Mouse (Mus musculus) heart, postnatal 10 days (tissue): ENCODE data around the gene Grm6. TPM values are rescaled to one million over a fixed set of nuclear protein-coding genes. Genes with fewer than 3 reads are reported as not detected.
A peak's percentile ranks its signal among the peaks of the same experiment; 100 is the strongest.

Source experiments
- DNase-seq, 2 experiments: peaks; one replicate each; pipeline ENCODE4 v3.0.0; 2021
- intact Hi-C: fragments of 180-260 bp; cut with DNase I; formaldehyde crosslinking; loops from one replicate; pipeline ENCODE4 v1.15.1; 2025
- total RNA-seq, 2 experiments: library from RNA; stranded (reverse); gene quantifications; 2 replicates each; pipeline ENCODE4 v1.2.3; 2021

Grm6 gene
- total RNA-seq, result not detected

DNA sequence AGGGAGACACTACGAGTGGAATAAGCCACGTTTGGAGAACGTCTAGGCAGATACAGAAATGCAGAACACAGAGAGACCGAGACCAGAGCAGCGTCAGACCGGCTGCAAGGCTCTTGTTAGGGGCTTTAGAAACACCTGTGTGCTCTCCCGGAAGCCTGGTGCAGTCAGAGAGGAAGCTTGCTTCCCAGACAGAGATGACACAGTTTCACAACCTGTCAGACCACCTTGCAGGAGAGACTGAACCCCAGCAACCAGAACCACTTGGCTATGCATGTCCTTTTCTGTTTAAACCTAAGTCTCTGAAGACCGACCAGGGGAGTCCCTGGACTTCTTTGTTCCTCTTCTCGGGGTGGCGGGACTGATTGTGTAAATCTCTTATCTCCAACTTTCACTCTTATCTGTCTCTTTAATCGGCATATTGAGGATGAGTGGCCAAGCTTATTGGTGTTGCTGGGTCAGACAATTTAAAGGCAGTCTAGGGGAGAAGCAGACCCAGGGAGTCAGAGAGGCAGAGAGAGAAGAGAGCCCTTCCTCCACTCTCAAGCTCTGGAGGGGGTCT is at the start of gene Grm6:
Grm6 (plus strand) TSS at position 509 of the 559 bp plus-strand sequence.
- no peak for DNase-seq
- intact Hi-C loops, result no loop called here

DNA sequence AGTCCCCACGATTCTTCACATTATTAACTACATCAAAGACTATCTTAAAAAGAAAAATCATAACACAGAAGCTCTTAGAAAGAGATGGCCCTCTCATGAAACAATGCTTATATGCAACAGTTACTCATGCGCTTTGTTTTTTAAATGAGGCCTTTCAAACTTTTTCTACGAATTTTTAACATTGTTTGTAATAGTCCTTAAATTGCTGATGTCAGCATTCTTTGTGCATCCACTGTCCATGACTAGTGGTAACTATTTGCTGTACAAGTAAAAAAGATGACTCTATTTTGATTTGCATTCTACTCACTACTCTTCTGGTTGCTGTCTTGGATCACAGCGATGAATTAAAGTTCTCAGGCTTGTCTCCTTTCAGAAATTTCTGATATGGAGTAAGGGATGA is 36.3 kb upstream of the Grm6 start:
- no peak for DNase-seq
- intact Hi-C loops, result no loop called here

DNA sequence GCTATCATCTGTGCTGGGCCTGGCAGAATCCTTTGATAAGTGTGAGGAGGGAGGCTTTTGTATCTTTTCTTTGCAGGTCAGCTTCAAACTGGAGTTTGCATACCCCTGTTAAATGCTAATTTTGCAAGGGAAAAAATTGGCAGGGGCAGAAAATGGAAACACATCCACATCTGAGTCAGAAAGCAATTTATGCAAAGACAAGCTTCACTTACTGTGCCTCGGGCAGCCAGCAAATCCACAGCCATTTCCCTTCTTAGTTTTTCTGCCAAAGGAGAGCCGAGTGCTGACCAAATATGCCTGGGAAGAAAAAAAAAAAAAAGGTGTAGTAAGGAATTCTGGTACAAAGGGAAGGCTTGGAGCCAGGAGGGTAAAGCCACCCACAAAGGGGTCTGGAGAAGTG is 24.3 kb upstream of the Grm6 start:
- intact Hi-C loops, result loop anchor here (5.0 kb wide), 3 partner anchors 91 to 231 kb away; partner anchors contain the start of genes Zfp2, Zfp354a and Zfp354b
- no peak for DNase-seq

- intact Hi-C loops, result loop anchor here (5.0 kb wide), 3 partner anchors 90 to 230 kb away; partner anchors contain the start of genes Zfp2, Zfp354a and Zfp354b
- peak; percentile 88 to 90 for DNase-seq
These were observed 23.2 kb upstream of the Grm6 start, which contains the start of gene Zfp354c for GRCm38 (mm10) chr11:50827010-50827953. Zfp354c (minus strand) TSS chr11:50827724.

DNA sequence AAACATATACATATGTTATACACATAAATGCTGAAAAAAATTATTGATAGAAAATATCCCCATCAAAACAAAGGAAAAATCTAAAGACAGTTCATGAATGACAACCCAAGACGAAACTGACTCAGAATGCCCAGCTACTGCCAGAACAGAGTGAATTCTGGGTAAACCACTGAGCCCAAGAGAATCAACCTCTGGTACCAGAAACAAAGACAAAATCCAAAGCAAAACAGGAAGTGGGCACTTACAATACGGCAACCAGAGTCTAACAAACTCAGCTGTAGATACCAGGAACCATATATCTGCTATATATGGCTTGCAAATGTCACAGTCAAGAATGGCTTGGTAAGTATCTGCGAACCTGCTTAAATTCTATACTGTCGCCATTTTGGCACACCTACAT is 14.8 kb upstream of the Grm6 start:
- no peak for DNase-seq
- intact Hi-C loops, result no loop called here

- intact Hi-C loops, result loop anchor here (1.0 kb wide), 1 partner anchor 46 kb away; the partner anchor contains the start of gene Zfp454
- DNase-seq, result peak; percentile 90 to 92
These were observed 9.3 kb upstream of the Grm6 start, which contains the start of gene Zfp879 for GRCm38 (mm10) chr11:50841023-50841735. Zfp879 (minus strand) TSS chr11:50841552.

GRCm38 (mm10) chr11:50845951-50846350 is 4.5 kb upstream of the Grm6 start:
- intact Hi-C loops, result no loop called here
- DNase-seq, result no peak

DNA sequence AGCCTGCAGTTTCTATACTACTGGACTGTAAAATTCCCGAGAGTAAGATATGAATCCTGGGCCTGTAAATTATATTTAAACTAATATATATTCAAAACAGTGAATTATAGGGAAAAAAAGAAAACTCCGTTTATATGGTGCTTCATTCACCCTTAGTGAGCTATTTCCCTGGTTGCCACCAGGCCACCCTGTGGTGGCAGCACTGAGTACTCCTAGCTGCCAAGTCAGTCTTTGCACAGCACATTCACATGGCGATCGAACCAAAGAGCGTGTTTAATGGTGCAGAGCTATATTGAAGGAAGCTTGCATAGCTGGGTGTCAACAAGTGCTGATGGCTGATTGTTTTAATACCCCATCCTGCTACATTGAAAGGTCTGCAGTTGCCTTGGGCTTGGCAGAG is 3.4 kb upstream of the Grm6 start:
- DNase-seq, result no peak
- intact Hi-C loops, result no loop called here

- DNase-seq, result no peak
- intact Hi-C loops, result no loop called here
These were observed 1.9 kb upstream of the Grm6 start for GRCm38 (mm10) chr11:50848520-50849137.

- intact Hi-C loops, result no loop called here
- no peak for DNase-seq
These were observed 1.2 kb upstream of the Grm6 start for GRCm38 (mm10) chr11:50849310-50849709.

GRCm38 (mm10) chr11:50850989-50851601 is 610 bp downstream of the Grm6 start:
- intact Hi-C loops, result no loop called here
- DNase-seq, result peak in 1 of 2 experiments; percentile 10

DNA sequence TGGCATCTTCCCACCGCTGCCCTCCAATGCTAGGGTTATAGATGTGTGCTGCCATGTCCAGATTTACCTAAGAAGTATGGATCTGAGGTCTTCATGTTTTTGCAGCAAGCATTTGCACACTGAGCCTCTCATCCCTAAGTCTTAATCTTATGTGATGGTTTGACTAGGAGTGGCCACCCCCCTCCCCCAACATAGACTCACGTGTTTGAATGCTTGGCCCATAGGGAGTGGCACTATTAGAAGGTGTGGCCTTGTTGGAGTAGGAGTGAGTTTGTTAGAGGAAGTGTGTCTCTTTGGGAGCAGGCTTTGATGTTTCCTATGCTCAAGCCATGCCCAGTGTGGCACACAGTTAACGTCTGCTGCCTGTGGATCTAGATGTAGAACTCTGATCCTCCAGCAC is 28.2 kb downstream of the Grm6 start:
- no peak for DNase-seq
- intact Hi-C loops, result no loop called here

- no peak for DNase-seq
- intact Hi-C loops, result no loop called here
These were observed 33.3 kb downstream of the Grm6 start for GRCm38 (mm10) chr11:50883756-50884155.

GRCm38 (mm10) chr11:50886231-50886932 is 35.9 kb downstream of the Grm6 start:
- DNase-seq, result peak; percentile 4 to 11
- intact Hi-C loops, result no loop called here

GRCm38 (mm10) chr11:50886933-50887293 is 36.4 kb downstream of the Grm6 start:
- intact Hi-C loops, result loop anchor here (1.0 kb wide), 1 partner anchor 46 kb away; the partner anchor contains the start of gene Zfp879
- no peak for DNase-seq

GRCm38 (mm10) chr11:50887390-50888128 is 37.1 kb downstream of the Grm6 start, which contains the start of gene Zfp454:
Zfp454 (minus strand) TSS chr11:50887651.
- intact Hi-C loops, result loop anchor here (1.0 kb wide), 1 partner anchor 46 kb away; the partner anchor contains the start of gene Zfp879
- peak; percentile 89 to 92 for DNase-seq

DNA sequence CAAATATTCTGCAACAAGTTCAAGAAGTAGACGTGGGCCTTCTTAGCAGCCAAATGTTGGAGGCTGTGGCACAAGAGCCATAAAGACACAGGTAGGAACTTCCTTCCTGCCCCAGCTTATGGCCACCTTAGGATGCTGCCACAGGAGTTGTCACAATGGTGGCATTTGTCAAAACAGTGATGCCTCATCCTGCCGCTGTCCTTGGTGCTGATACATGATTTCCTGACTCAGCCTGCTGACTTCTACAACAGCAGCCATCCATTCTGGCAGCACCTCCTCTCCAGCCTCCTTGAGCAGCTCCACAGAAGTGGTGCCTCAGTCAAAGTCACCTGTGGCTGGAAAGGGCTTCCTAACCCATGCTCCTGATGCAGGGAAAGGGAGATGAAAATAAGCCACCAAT is 42.0 kb downstream of the Grm6 start:
- peak in 1 of 2 experiments; percentile 16 for DNase-seq
- intact Hi-C loops, result no loop called here

- DNase-seq, result no peak
These were observed 46.9 kb downstream of the Grm6 start for GRCm38 (mm10) chr11:50897359-50897758.

DNA sequence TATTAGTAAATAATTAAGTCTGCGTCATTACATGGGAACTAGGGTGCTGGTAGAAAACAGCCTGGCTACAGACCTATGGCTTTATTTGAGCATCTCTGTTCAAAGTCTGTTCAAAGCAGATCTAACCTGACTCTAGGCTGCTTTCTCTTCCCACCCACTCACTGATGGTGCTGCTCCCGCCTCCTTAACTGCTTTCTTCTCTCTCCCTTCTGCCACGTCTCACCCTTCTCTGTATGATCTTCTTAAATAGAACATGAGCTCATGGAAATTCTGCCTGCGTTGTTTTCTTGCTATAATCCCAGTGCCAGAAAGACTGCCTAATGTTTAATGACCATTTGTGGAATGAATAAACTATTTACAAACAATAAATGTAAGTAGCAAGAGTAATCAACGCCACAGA is 57.7 kb downstream of the Grm6 start:
- DNase-seq, result no peak
- intact Hi-C loops, result no loop called here

More at GRCm38 (mm10) chr11:50897359-50897758, 46.9 kb downstream of the Grm6 start:
- intact Hi-C loops, result no loop called here
